Mouse (Mus musculus) midbrain, embryonic 12.5 days (tissue): Measurements from ENCODE around the gene Tbpl1. TPM values are rescaled to one million over a fixed set of nuclear protein-coding genes. Genes with fewer than 3 reads are reported as not detected.

Experiments
- ATAC-seq: fragments of 200-750 bp; cut with Nextera tagmentation; 2 replicates; pipeline ENCODE4 v1.8.0; 2017; ENCODE audit warnings: low read depth, moderate TSS enrichment, moderate library complexity; ENCODE audit not compliant: low FRiP score
- H3K27ac ChIP-seq: fragments of 300-500 bp; sonication (generic); replicated peaks from 2 replicates; pipeline ENCODE4 v1.5.1; 2016; ENCODE audit warnings: mild to moderate bottlenecking
- H3K27me3 ChIP-seq: fragments of 300-500 bp; sonication (generic); 2 replicates; pipeline ENCODE4 v1.6.1; 2016; ENCODE audit warnings: mild to moderate bottlenecking
- H3K36me3 ChIP-seq: fragments of 300-500 bp; sonication (generic); 2 replicates; pipeline ENCODE4 v1.6.1; 2016
- H3K4me1 ChIP-seq: fragments of 300-500 bp; sonication (generic); 2 replicates; pipeline ENCODE4 v1.6.1; 2016
- H3K4me2 ChIP-seq: fragments of 300-500 bp; sonication (generic); replicated peaks from 2 replicates; pipeline ENCODE4 v1.6.1; 2016; ENCODE audit warnings: mild to moderate bottlenecking, moderate library complexity
- H3K4me3 ChIP-seq: fragments of 300-500 bp; sonication (generic); 2 replicates; pipeline ENCODE4 v1.5.1; 2016; ENCODE audit warnings: mild to moderate bottlenecking
- H3K9ac ChIP-seq: fragments of 300-500 bp; sonication (generic); replicated peaks from 2 replicates; pipeline ENCODE4 v1.6.1; 2016; ENCODE audit warnings: mild to moderate bottlenecking, moderate library complexity
- H3K9me3 ChIP-seq: fragments of 300-500 bp; sonication (generic); 2 replicates; pipeline ENCODE4 v1.6.1; 2016; ENCODE audit warnings: mild to moderate bottlenecking
- WGBS: fragments of 180-500 bp; shearing (Covaris S2); methylation state at CpG from one replicate; pipeline ENCODE4 v1.1.7; 2016; 5-methylcytosine and 5-hydroxymethylcytosine counted together
- polyA plus RNA-seq: library from polyadenylated mRNA; unstranded; fragments of >200 nt; fragmentation: Nextera tagmentation; extraction: Ambion mirVana; gene quantifications from 2 replicates; pipeline ENCODE4 v1.2.1, GENCODE M21; 2016

The Tbpl1 gene
- polyA plus RNA-seq, 1 experiment from 2014 or later = 119 TPM

GRCm38 (mm10) chr10:22730992-22731271 is 806 bp downstream of the Tbpl1 start:
- H3K27ac ChIP-seq = peak overlapping the region; percentile 95
- peak overlapping the region; percentile 96 for H3K4me3 ChIP-seq
- peak overlapping the region; percentile 95 for H3K9ac ChIP-seq
- no peaks in the 10 kb centered on the region for H3K27me3 ChIP-seq
- peak overlapping the region; percentile 89 for H3K4me2 ChIP-seq
- H3K4me1 ChIP-seq = peaks cover 29% of the 10 kb centered on the region
- under 1% methylated on average over 33 of the region's 33 CpGs for WGBS
- H3K36me3 ChIP-seq = no peaks in the 10 kb centered on the region
- no peak; the same call in 1 of the 2 replicates for ATAC-seq
- no peaks in the 10 kb centered on the region for H3K9me3 ChIP-seq

DNA sequence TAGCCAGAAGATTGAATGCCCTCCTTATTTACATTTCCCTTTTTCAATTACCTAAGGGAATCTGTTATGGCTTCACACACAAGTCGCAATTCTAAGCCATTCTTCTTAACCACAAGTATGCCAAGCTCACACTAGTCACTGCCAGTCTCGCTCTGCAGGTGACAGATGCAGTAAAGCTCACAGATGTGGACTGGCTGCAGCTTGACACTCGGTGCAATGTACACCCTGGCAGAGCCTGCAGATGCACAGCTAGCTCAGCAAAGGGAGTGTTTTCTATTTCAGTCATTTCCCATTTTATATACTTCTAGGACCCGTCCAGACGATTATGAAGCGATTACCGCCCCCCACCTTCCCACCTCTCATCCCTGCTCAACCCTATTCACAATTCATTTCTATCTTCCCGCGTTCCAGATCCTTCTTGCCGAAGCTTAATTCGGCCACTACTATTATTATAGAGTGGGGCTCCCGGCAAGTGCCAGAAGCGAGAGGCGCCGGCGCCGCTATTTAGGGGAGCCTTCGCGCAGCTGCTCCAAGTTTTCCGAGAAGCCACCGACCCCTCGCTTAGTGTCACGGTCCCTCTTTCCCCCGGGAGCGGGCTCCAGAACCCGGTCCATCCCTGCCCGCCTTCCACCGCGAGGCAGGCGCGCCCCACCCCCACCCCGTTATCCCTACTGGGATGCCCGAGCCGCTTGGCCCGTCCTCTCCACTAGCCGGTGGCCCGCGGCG is 1.3 kb downstream of the Tbpl1 start:
- Histone ChIP-seq H3K4me2 (peak overlapping the region; percentile 89), H3K36me3 (no peaks in the 10 kb centered on the region), H3K9me3 (no peaks in the 10 kb centered on the region), H3K4me1 (peaks cover 29% of the 10 kb centered on the region), H3K27me3 (no peaks in the 10 kb centered on the region), H3K27ac (peak overlapping the region; percentile 95), H3K9ac (peak overlapping the region; percentile 95), H3K4me3 (peak overlapping the region; percentile 96)
- WGBS = under 1% methylated on average over 39 of the region's 39 CpGs
- peak; percentile 78 for ATAC-seq

DNA sequence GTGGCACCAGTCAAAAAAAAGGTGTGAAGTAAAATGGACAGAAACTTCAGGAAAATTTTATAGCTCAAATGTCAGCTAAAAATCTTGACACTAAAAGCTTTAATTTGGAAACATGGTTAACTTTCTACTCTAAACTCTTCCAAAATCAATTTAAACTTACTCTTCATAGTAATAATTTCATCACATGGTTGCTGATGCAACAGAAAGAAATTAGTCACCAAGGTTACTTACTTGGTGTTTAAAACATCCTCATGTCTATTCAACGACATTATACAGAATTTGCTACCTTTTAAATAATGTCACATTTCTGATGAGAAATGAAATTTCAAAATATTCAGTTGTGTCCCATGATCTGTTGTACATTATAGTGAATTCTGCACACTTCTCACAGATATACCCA is 3.5 kb downstream of the Tbpl1 start:
- Histone ChIP-seq H3K9me3 (no peaks in the 10 kb centered on the region), H3K4me3 (no peak overlapping the region), H3K36me3 (no peaks in the 10 kb centered on the region; the same call in 1 of the 2 replicates), H3K27me3 (no peaks in the 10 kb centered on the region), H3K4me2 (no peak overlapping the region), H3K4me1 (peaks cover 29% of the 10 kb centered on the region), H3K9ac (no peak overlapping the region), H3K27ac (no peak overlapping the region)
- no peak for ATAC-seq
- 87% methylated on average over 1 of the region's 1 CpGs for WGBS

GRCm38 (mm10) chr10:22726295-22726694 is 5.4 kb downstream of the Tbpl1 start:
- Histone ChIP-seq H3K9me3 (no peaks in the 10 kb centered on the region), H3K27me3 (no peaks in the 10 kb centered on the region), H3K27ac (no peak overlapping the region; the same call in 1 of the 2 replicates), H3K4me3 (no peak overlapping the region), H3K4me2 (no peak overlapping the region), H3K9ac (no peak overlapping the region), H3K4me1 (peaks cover 24% of the 10 kb centered on the region), H3K36me3 (no peaks in the 10 kb centered on the region; the same call in 1 of the 2 replicates)
- ATAC-seq = no peak
- WGBS = 63% methylated on average over 7 of the region's 7 CpGs

DNA sequence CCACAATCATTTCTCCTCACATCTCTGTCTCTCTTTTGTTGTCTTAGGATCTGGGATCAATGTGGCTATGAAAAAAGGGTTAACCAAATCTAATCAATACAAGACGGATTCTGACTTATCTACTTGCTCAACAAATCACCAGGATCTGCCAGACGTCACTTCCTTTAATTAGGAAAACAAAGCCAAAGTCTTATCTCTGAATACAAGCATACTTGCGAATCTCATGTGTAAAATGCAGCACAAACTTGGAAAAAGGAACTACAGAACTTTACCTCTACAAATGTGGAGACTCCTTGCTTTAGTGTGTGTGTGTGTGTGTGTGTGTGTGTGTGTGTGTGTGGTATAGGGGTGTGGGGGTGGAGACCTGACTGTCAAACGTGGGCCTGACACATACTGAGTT is 6.6 kb downstream of the Tbpl1 start:
- Histone ChIP-seq H3K4me1 (peaks cover 23% of the 10 kb centered on the region), H3K9me3 (no peaks in the 10 kb centered on the region), H3K4me2 (no peak overlapping the region), H3K4me3 (no peak overlapping the region), H3K27me3 (no peaks in the 10 kb centered on the region), H3K27ac (no peak overlapping the region), H3K36me3 (no peaks in the 10 kb centered on the region; the same call in 1 of the 2 replicates), H3K9ac (no peak overlapping the region)
- no peak for ATAC-seq
- 76% methylated on average over 4 of the region's 4 CpGs for WGBS

GRCm38 (mm10) chr10:22720781-22721529 is 10.8 kb downstream of the Tbpl1 start:
- no peaks in the 10 kb centered on the region for H3K27me3 ChIP-seq
- H3K4me3 ChIP-seq = no peak overlapping the region
- no peak overlapping the region for H3K4me2 ChIP-seq
- H3K36me3 ChIP-seq = no peaks in the 10 kb centered on the region; the same call in 1 of the 2 replicates
- 96% methylated on average over 5 of the region's 5 CpGs for WGBS
- no peak overlapping the region for H3K27ac ChIP-seq
- H3K4me1 ChIP-seq = no peaks in the 10 kb centered on the region
- no peaks in the 10 kb centered on the region for H3K9me3 ChIP-seq
- ATAC-seq = no peak
- H3K9ac ChIP-seq = no peak overlapping the region

DNA sequence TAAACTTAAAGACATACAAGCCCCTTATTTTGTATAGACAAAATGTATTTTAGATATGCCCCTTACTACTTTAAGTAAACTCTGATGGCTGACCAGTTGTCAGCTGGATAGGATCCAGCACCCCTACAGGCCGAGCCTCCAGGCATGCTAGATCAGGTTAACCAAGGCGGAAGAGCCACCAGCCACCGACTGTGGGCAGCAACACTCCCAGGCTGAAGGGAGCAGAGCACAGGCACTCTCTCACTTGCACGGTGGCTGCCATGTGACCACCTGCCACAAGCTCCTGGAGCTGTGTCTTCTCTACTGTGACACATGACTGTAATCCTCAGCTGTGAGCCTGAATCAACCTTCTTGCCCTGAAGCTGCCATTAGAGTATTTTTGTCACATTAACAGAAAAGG is 13.3 kb downstream of the Tbpl1 start:
- H3K27ac ChIP-seq = no peak overlapping the region
- H3K4me1 ChIP-seq = 0 out of 2 replicates have a peak, but pooled peaks cover 3% of the 10 kb centered on the region
- no peak overlapping the region for H3K4me3 ChIP-seq
- no peaks in the 10 kb centered on the region for H3K36me3 ChIP-seq
- no peak overlapping the region for H3K9ac ChIP-seq
- H3K27me3 ChIP-seq = no peaks in the 10 kb centered on the region
- ATAC-seq = no peak
- no peak overlapping the region for H3K4me2 ChIP-seq
- H3K9me3 ChIP-seq = no peaks in the 10 kb centered on the region
- 66% methylated on average over 4 of the region's 4 CpGs for WGBS

GRCm38 (mm10) chr10:22714520-22714919 is 17.2 kb downstream of the Tbpl1 start:
- WGBS = 76% methylated on average over 4 of the region's 4 CpGs
- H3K36me3 ChIP-seq = peaks cover 15% of the 10 kb centered on the region
- 0 out of 2 replicates have a peak, but pooled peaks cover 3% of the 10 kb centered on the region for H3K4me1 ChIP-seq
- no peaks in the 10 kb centered on the region for H3K9me3 ChIP-seq
- no peaks in the 10 kb centered on the region for H3K27me3 ChIP-seq
- ATAC-seq = no peak
- no peak overlapping the region for H3K4me2 ChIP-seq
- no peak overlapping the region for H3K27ac ChIP-seq
- H3K4me3 ChIP-seq = no peak overlapping the region
- H3K9ac ChIP-seq = no peak overlapping the region

GRCm38 (mm10) chr10:22712955-22713354 is 18.8 kb downstream of the Tbpl1 start:
- Histone ChIP-seq H3K27ac (no peak overlapping the region), H3K9ac (no peak overlapping the region), H3K36me3 (peaks cover 31% of the 10 kb centered on the region), H3K4me2 (no peak overlapping the region), H3K27me3 (no peaks in the 10 kb centered on the region), H3K4me3 (no peak overlapping the region), H3K4me1 (0 out of 2 replicates have a peak, but pooled peaks cover 3% of the 10 kb centered on the region), H3K9me3 (no peaks in the 10 kb centered on the region)
- WGBS = 87% methylated on average over 2 of the region's 2 CpGs
- no peak for ATAC-seq

DNA sequence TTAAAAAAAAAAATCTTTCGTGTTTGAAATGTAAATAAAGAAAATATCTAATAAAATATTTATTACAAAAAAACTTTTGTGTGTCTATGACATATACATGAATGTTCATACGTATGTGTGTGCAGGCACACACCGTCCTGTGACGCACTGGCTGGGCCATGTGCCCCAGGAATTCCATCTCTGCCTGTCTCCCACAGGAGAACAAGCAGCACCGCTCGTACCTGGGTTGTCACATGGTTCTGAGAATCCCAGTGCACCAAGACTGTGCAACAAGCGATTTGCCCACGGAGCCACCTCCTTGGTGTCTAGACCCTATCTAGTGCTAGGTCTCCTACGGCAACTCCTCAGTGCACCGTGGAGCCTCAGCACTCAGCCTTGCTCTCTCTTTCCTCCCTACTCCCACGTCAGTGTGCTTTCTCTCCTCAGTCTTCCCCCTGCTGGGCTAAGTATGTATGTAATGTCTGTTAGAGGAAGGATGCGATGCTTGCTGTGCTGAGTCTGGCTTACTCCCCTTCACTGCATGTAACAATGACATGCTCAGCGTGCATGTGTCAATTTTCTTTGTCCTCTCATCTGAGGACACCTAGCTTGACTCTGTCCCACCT is 21.5 kb downstream of the Tbpl1 start:
- H3K27me3 ChIP-seq = no peaks in the 10 kb centered on the region
- no peak overlapping the region for H3K27ac ChIP-seq
- 0 out of 2 replicates have a peak, but pooled peaks cover 1% of the 10 kb centered on the region for H3K4me1 ChIP-seq
- H3K4me3 ChIP-seq = no peak overlapping the region
- peak; percentile 57; the same call in 1 of the 2 replicates for ATAC-seq
- no peak overlapping the region for H3K4me2 ChIP-seq
- 85% methylated on average over 13 of the region's 13 CpGs for WGBS
- peaks cover 56% of the 10 kb centered on the region for H3K36me3 ChIP-seq
- H3K9me3 ChIP-seq = no peaks in the 10 kb centered on the region
- no peak overlapping the region for H3K9ac ChIP-seq

- no peak overlapping the region for H3K4me2 ChIP-seq
- H3K4me1 ChIP-seq = no peaks in the 10 kb centered on the region
- WGBS = 88% methylated on average over 7 of the region's 7 CpGs
- H3K27me3 ChIP-seq = no peaks in the 10 kb centered on the region
- no peak overlapping the region for H3K9ac ChIP-seq
- no peak overlapping the region for H3K4me3 ChIP-seq
- H3K9me3 ChIP-seq = no peaks in the 10 kb centered on the region
- no peak overlapping the region for H3K27ac ChIP-seq
- no peak for ATAC-seq
- H3K36me3 ChIP-seq = peaks cover 65% of the 10 kb centered on the region
Observed at GRCm38 (mm10) chr10:22708190-22708843, 23.4 kb downstream of the Tbpl1 start.
